Mouse (Mus musculus) left cerebral cortex, adult 18-20 months (tissue): ENCODE results near the gene Gm49355. TPM values are rescaled to one million over a fixed set of nuclear protein-coding genes. Genes with fewer than 3 reads are reported as not detected.

Experiments used
- DNase-seq, 2 experiments: peaks; one replicate each; pipeline ENCODE4 v3.0.0; 2021 to 2022; ENCODE audit warnings: low spot score in 2 of 2, mixed read lengths in 1 of 2
- total RNA-seq, 2 experiments: library from RNA; stranded (reverse); gene quantifications; 2 replicates each; pipeline ENCODE4 v1.2.3; 2021

Gm49355 gene
- total RNA-seq, 2 experiments from 2014 or later = 0.12 to 0.49 TPM

GRCm38 (mm10) chr14:12342458-12343131 lies 58.8 kb downstream of the Gm49355 start:
- no peak for DNase-seq

- no peak for DNase-seq
Observed at GRCm38 (mm10) chr14:12343451-12343941, 59.7 kb downstream of the Gm49355 start.

GRCm38 (mm10) chr14:12344061-12344745 lies 60.4 kb downstream of the Gm49355 start:
- DNase-seq = no peak

GRCm38 (mm10) chr14:12344746-12345240 lies 61.0 kb downstream of the Gm49355 start:
- peak in 1 of 2 experiments; percentile 35 for DNase-seq

- DNase-seq = peak in 1 of 2 experiments; percentile 32
Observed at GRCm38 (mm10) chr14:12345241-12345921, 61.6 kb downstream of the Gm49355 start.

GRCm38 (mm10) chr14:12346011-12346864 lies 62.5 kb downstream of the Gm49355 start:
- DNase-seq = peak in 1 of 2 experiments; percentile 17

GRCm38 (mm10) chr14:12346865-12347600 lies 63.3 kb downstream of the Gm49355 start:
- DNase-seq = no peak

GRCm38 (mm10) chr14:12348089-12348488 lies 64.3 kb downstream of the Gm49355 start, which contains the start of gene Fezf2:
Gene Fezf2, minus strand, starts transcription at chr14:12348189.
- DNase-seq = no peak

- DNase-seq = no peak
Observed at GRCm38 (mm10) chr14:12349334-12350090, 65.7 kb downstream of the Gm49355 start.

GRCm38 (mm10) chr14:12350271-12350916 lies 66.6 kb downstream of the Gm49355 start:
- no peak for DNase-seq

Other genes starting within 250 kb of the Gm49355 start
- 10 to 100 TPM; 29.1 to 29.2 TPM for gene 3830406C13Rik, start 197 bp downstream of the Gm49355 start, total RNA-seq
- 10 to 100 TPM; 26.4 to 33.2 TPM for gene Fezf2, start 64.2 kb downstream of the Gm49355 start, total RNA-seq